8 mouse cellular contexts compared by ENCODE assay signal in the genomic region with DNA sequence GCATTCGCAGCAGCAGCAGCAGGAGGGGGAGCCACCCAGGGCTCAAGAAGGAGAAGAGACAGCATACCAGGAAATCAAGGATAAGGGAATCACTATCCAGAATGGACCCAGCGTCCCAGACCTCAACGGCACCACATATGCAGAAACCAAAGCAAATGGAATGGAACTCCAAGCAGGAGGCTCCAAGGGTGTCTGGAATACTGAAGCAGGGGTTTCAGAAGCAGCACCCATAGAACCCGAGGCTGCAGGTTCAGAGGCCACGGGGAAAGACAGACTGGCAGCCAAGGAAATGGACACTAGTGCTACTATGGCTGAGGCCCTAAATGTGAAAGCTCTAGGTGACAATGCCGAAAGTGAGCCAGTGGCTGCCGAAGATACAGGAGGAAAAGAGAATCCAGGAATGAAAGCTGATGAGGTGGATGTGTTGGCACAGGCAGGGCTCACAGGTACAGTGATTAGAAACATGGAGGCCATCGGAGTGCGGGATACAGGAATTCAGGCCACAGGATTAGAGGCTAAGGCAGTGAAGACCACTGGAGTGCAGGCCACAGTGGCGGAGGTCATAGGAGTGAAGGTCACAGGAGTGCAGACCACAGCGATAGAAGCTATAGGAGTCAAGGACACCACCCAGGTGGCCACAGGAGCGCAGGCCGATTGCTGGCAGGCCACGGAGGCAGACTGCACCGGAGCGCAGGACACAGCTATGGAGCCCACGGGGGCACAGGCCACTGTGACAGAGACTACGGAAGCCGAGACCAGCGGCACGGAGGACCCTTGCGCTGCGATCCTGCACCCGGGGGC. TPM values are rescaled to one million over a fixed set of nuclear protein-coding genes. Genes with fewer than 3 reads are reported as not detected.
DNase-seq lines count a peak whose midpoint lies in the region; ATAC-seq and TF ChIP-seq lines count a peak whose summit lies in the region.

No protein-coding gene starts in this region.

- H3K27ac ChIP-seq in heart, embryonic 16.5 days (ENCODE audit: low read length) = peak overlapping the region; percentile 99
- H3K27ac ChIP-seq in ES-E14 (ENCODE audit: insufficient read depth, low read depth, low read length, poor library complexity, severe bottlenecking) = peak overlapping the region; percentile 18; the same call in 1 of the 2 replicates
- peak overlapping the region; percentile 95 for H3K27ac ChIP-seq in forebrain, embryonic 10.5 days
- H3K27ac ChIP-seq in liver, embryonic 12.5 days = peak overlapping the region; percentile 94
- peak overlapping the region; percentile 98 for H3K27ac ChIP-seq in stomach, embryonic 16.5 days (ENCODE audit: low read length)

- no peaks in the 10 kb centered on the region for H3K27me3 ChIP-seq in heart, embryonic 16.5 days (ENCODE audit: control insufficient read depth, insufficient read depth, low read length)
- H3K27me3 ChIP-seq in forebrain, embryonic 10.5 days (ENCODE audit: poor library complexity, severe bottlenecking) = 0 out of 2 replicates have a peak, but pooled peaks cover 8% of the 10 kb centered on the region
- peaks cover 19% of the 10 kb centered on the region for H3K27me3 ChIP-seq in liver, embryonic 12.5 days (replicated peaks)
- H3K27me3 ChIP-seq in stomach, embryonic 16.5 days (ENCODE audit: control insufficient read depth, insufficient read depth, low read length) = no peaks in the 10 kb centered on the region

- peak overlapping the region; percentile 84 for H3K4me2 ChIP-seq in heart, embryonic 16.5 days (ENCODE audit: low read depth, low read length)
- peak overlapping the region; percentile 97 for H3K4me2 ChIP-seq in liver, embryonic 12.5 days
- H3K4me2 ChIP-seq in stomach, embryonic 16.5 days (ENCODE audit: low read depth, low read length) = peak overlapping the region; percentile 91

- H3K9me3 ChIP-seq in heart, embryonic 16.5 days (replicated peaks; ENCODE audit: control insufficient read depth, low read length) = no peaks in the 10 kb centered on the region
- H3K9me3 ChIP-seq in ES-E14 (ENCODE audit: control insufficient read depth, insufficient read depth, low read depth, low read length) = no peaks in the 10 kb centered on the region
- no peaks in the 10 kb centered on the region for H3K9me3 ChIP-seq in forebrain, embryonic 10.5 days
- H3K9me3 ChIP-seq in liver, embryonic 12.5 days (replicated peaks) = no peaks in the 10 kb centered on the region
- H3K9me3 ChIP-seq in stomach, embryonic 16.5 days (replicated peaks; ENCODE audit: control insufficient read depth, low read length) = no peaks in the 10 kb centered on the region

- H3K36me3 ChIP-seq in heart, embryonic 16.5 days (ENCODE audit: control insufficient read depth, insufficient read depth) = no peaks in the 10 kb centered on the region
- no peaks in the 10 kb centered on the region for H3K36me3 ChIP-seq in ES-E14 (ENCODE audit: control insufficient read depth, insufficient read depth, low read length, poor library complexity, severe bottlenecking)
- H3K36me3 ChIP-seq in forebrain, embryonic 10.5 days (replicated peaks) = no peaks in the 10 kb centered on the region
- H3K36me3 ChIP-seq in liver, embryonic 12.5 days = no peaks in the 10 kb centered on the region
- no peaks in the 10 kb centered on the region for H3K36me3 ChIP-seq in stomach, embryonic 16.5 days (ENCODE audit: control insufficient read depth, insufficient read depth, low read length)

- ATAC-seq in heart, embryonic 16.5 days (replicated peaks; ENCODE audit: extremely low read depth, insufficient read depth, low FRiP score) = no peak; the same call in 1 of the 2 replicates
- ATAC-seq in liver, embryonic 12.5 days = peak; percentile 46; the same call in 1 of the 2 replicates
- ATAC-seq in stomach, embryonic 16.5 days (ENCODE audit: insufficient read depth, low FRiP score) = no peak; the same call in 1 of the 2 replicates

- peaks cover 23% of the 10 kb centered on the region for H3K4me1 ChIP-seq in heart, embryonic 16.5 days (ENCODE audit: control insufficient read depth, insufficient read depth, low read length)
- H3K4me1 ChIP-seq in ES-E14 (ENCODE audit: control insufficient read depth in 2 of 2, insufficient read depth in 2 of 2, low read length in 2 of 2, poor library complexity in 1 of 2) = peaks cover 0 to 14% of the 10 kb centered on the region in 2 experiments; a peak in 1 of 4 replicates
- peaks cover 38% of the 10 kb centered on the region for H3K4me1 ChIP-seq in forebrain, embryonic 10.5 days
- H3K4me1 ChIP-seq in liver, embryonic 12.5 days = peaks cover 29% of the 10 kb centered on the region
- peaks cover 17% of the 10 kb centered on the region for H3K4me1 ChIP-seq in stomach, embryonic 16.5 days (ENCODE audit: control insufficient read depth, insufficient read depth, low read length)

- no peak for DNase-seq in heart, adult 11 months
- no peak for DNase-seq in ES-E14 (ENCODE audit: low read depth, low spot score)
- no peak for DNase-seq in forebrain, embryonic 10.5 days (ENCODE audit: extremely low spot score, low spot score)
- no peak for DNase-seq in spleen, adult 18-20 months
- no peak for DNase-seq in T-cell, adult 2 months (ENCODE audit: low spot score)

- in situ Hi-C loops in ES-E14 (cut with MboI; ENCODE audit: low sequenced_read_pairs in 2 of 2, unreplicated experiment in 2 of 2) = no loop called here

- H3K9ac ChIP-seq in heart, embryonic 16.5 days (ENCODE audit: low read length) = peak overlapping the region; percentile 99
- H3K9ac ChIP-seq in ES-E14 (ENCODE audit: insufficient read depth, low read depth, low read length, poor library complexity, severe bottlenecking) = peak overlapping the region; percentile 87
- H3K9ac ChIP-seq in liver, embryonic 12.5 days = peak overlapping the region; percentile 91
- H3K9ac ChIP-seq in stomach, embryonic 16.5 days (ENCODE audit: low read length) = peak overlapping the region; percentile 98

- H3K4me3 ChIP-seq in heart, embryonic 16.5 days (ENCODE audit: low read length) = peak overlapping the region; percentile 87
- H3K4me3 ChIP-seq in ES-E14 (ENCODE audit: insufficient read depth in 1 of 2, low read depth in 1 of 2, low read length in 2 of 2, poor library complexity in 1 of 2, severe bottlenecking in 1 of 2) = peak overlapping the region; percentile 60 to 76
- peak overlapping the region; percentile 64 for H3K4me3 ChIP-seq in forebrain, embryonic 10.5 days
- H3K4me3 ChIP-seq in liver, embryonic 12.5 days = peak overlapping the region; percentile 77
- H3K4me3 ChIP-seq in stomach, embryonic 16.5 days (replicated peaks; ENCODE audit: low read length) = peak overlapping the region; percentile 84

- WGBS in heart, embryonic 16.5 days = 18% methylated on average over 24 of the region's 24 CpGs
- WGBS in forebrain, embryonic 10.5 days = 24% methylated on average over 24 of the region's 24 CpGs
- WGBS in liver, embryonic 12.5 days (ENCODE audit: insufficient replicate concordance) = 20% methylated on average over 24 of the region's 24 CpGs
- 17% methylated on average over 24 of the region's 24 CpGs for WGBS in stomach, embryonic 16.5 days

TF ChIP-seq in ES-E14, 5 proteins besides CTCF, POLR2A, EP300 and RAD21:
- no peak for TF ChIP-seq MAFK (IDR thresholded peaks at IDR 0.05; ENCODE audit: insufficient read depth, low read depth, low read length)
- no peak for TF ChIP-seq HCFC1 (IDR thresholded peaks at IDR 0.05; ENCODE audit: borderline replicate concordance, insufficient read depth, low read length)
- no peak for TF ChIP-seq ZC3H11A (IDR thresholded peaks at IDR 0.05; ENCODE audit: borderline replicate concordance, low read depth, low read length)
- TF ChIP-seq CHD2 (IDR thresholded peaks at IDR 0.05; ENCODE audit: low read depth, low read length) = no peak
- TF ChIP-seq ZNF384 (IDR thresholded peaks at IDR 0.05; ENCODE audit: low read depth, low read length) = no peak

RNA-seq across cellular contexts. Expression of a gene that starts 6.0 kb away (rescaled TPM):
- polyA plus RNA-seq in heart, embryonic 16.5 days (2015; fragmentation: Nextera tagmentation; extraction: Ambion mirVana) = 3.2 and 4.0 TPM in 2 replicates
- 5.3 and 5.5 TPM in 2 replicates for total RNA-seq in ES-E14 (2012; rRNA removed)
- 4.5 and 6.1 TPM in 2 replicates for polyA plus RNA-seq in forebrain, embryonic 10.5 days (2016; fragmentation: Nextera tagmentation; extraction: Ambion mirVana)
- 2.3 and 2.5 TPM in 2 replicates for polyA plus RNA-seq in liver, embryonic 12.5 days (2016; fragmentation: Nextera tagmentation; extraction: Ambion mirVana)
- 3.8 and 4.0 TPM in 2 replicates for polyA plus RNA-seq in stomach, embryonic 16.5 days (2015; fragmentation: Nextera tagmentation; extraction: Ambion mirVana)

RNA-seq across cellular contexts. Expression of a gene that starts 14.5 kb away (rescaled TPM):
- 14.6 and 14.8 TPM in 2 replicates for polyA plus RNA-seq in heart, embryonic 16.5 days (2015; fragmentation: Nextera tagmentation; extraction: Ambion mirVana)
- 14.4 and 18.6 TPM in 2 replicates for total RNA-seq in ES-E14 (2012; rRNA removed)
- 4.8 and 5.8 TPM in 2 replicates for polyA plus RNA-seq in forebrain, embryonic 10.5 days (2016; fragmentation: Nextera tagmentation; extraction: Ambion mirVana)
- 3.8 and 4.5 TPM in 2 replicates for polyA plus RNA-seq in liver, embryonic 12.5 days (2016; fragmentation: Nextera tagmentation; extraction: Ambion mirVana)
- 9.9 and 11.1 TPM in 2 replicates for polyA plus RNA-seq in stomach, embryonic 16.5 days (2015; fragmentation: Nextera tagmentation; extraction: Ambion mirVana)

RNA-seq across cellular contexts. Expression of a gene that starts 15.3 kb away (rescaled TPM):
- 22.9 and 26.0 TPM in 2 replicates for polyA plus RNA-seq in heart, embryonic 16.5 days (2015; fragmentation: Nextera tagmentation; extraction: Ambion mirVana)
- 14.5 and 16.7 TPM in 2 replicates for total RNA-seq in ES-E14 (2012; rRNA removed)
- 52.5 and 55.1 TPM in 2 replicates for polyA plus RNA-seq in forebrain, embryonic 10.5 days (2016; fragmentation: Nextera tagmentation; extraction: Ambion mirVana)
- 12.7 and 14.7 TPM in 2 replicates for polyA plus RNA-seq in liver, embryonic 12.5 days (2016; fragmentation: Nextera tagmentation; extraction: Ambion mirVana)
- polyA plus RNA-seq in stomach, embryonic 16.5 days (2015; fragmentation: Nextera tagmentation; extraction: Ambion mirVana) = 28.6 and 33.6 TPM in 2 replicates

RNA-seq across cellular contexts. Expression of a gene that starts 36.8 kb away (rescaled TPM):
- polyA plus RNA-seq in heart, embryonic 16.5 days (2015; fragmentation: Nextera tagmentation; extraction: Ambion mirVana) = 1.2 TPM in 2 replicates
- total RNA-seq in ES-E14 (2012; rRNA removed) = 2.3 and 2.5 TPM in 2 replicates
- 1.6 and 2.1 TPM in 2 replicates for polyA plus RNA-seq in forebrain, embryonic 10.5 days (2016; fragmentation: Nextera tagmentation; extraction: Ambion mirVana)
- polyA plus RNA-seq in liver, embryonic 12.5 days (2016; fragmentation: Nextera tagmentation; extraction: Ambion mirVana) = 0.46 and 0.78 TPM in 2 replicates
- polyA plus RNA-seq in stomach, embryonic 16.5 days (2015; fragmentation: Nextera tagmentation; extraction: Ambion mirVana) = 0.46 and 0.61 TPM in 2 replicates

RNA-seq across cellular contexts. Expression of a gene that starts 42.0 kb away (rescaled TPM):
- 29.6 and 31.0 TPM in 2 replicates for polyA plus RNA-seq in heart, embryonic 16.5 days (2015; fragmentation: Nextera tagmentation; extraction: Ambion mirVana)
- 17.7 and 22.0 TPM in 2 replicates for total RNA-seq in ES-E14 (2012; rRNA removed)
- 2.8 and 3.1 TPM in 2 replicates for polyA plus RNA-seq in forebrain, embryonic 10.5 days (2016; fragmentation: Nextera tagmentation; extraction: Ambion mirVana)
- polyA plus RNA-seq in liver, embryonic 12.5 days (2016; fragmentation: Nextera tagmentation; extraction: Ambion mirVana) = 8.1 and 12.1 TPM in 2 replicates
- polyA plus RNA-seq in stomach, embryonic 16.5 days (2015; fragmentation: Nextera tagmentation; extraction: Ambion mirVana) = 26.0 and 31.2 TPM in 2 replicates

Comparison
In these comparisons a context has a peak if more than half of its experiments do, and no peak if none do; other contexts are left out.
1. H3K27ac ChIP-seq: peak in every context shown above with its lines; median percentile 99 in heart, embryonic 16.5 days; 98 in stomach, embryonic 16.5 days; 95 in forebrain, embryonic 10.5 days; 94 in liver, embryonic 12.5 days; 18 in ES-E14.